Mouse (Mus musculus): ENCODE measurements around the gene Dmac2.

DNA sequence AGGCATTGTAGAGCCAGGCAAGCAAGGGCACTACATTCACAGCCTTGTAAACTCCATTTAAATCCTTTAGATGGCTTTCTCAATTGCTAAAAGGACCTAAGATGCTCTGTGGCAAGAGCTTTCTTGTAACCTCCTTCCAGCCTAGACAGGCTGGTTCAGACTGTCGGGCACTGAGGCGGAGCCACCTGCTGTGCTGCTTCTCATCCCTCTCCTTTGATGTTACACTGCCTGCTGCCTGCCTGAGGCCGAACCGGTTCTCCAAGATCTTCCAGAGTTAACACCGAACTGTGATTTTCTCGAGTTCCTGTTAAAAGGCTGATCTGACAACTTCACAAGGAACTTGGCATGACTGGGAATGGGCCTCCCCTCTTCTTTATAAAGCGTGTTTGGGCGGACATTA is 43.3 kb upstream of the Dmac2 start:
- no peak for TF ChIP-seq CTCF (conservative IDR thresholded peaks at IDR 0.05; ENCODE audit: low read length)
- no peak for TF ChIP-seq NANOG (IDR thresholded peaks at IDR 0.05; ENCODE audit: borderline replicate concordance, low read length)

Measured in E14TG2a.4 (cell line).